Mouse (Mus musculus): ENCODE data around the gene Tmem151a.
A peak's percentile ranks its signal among the peaks of the same experiment; 100 is the strongest.

The Tmem151a gene

DNA sequence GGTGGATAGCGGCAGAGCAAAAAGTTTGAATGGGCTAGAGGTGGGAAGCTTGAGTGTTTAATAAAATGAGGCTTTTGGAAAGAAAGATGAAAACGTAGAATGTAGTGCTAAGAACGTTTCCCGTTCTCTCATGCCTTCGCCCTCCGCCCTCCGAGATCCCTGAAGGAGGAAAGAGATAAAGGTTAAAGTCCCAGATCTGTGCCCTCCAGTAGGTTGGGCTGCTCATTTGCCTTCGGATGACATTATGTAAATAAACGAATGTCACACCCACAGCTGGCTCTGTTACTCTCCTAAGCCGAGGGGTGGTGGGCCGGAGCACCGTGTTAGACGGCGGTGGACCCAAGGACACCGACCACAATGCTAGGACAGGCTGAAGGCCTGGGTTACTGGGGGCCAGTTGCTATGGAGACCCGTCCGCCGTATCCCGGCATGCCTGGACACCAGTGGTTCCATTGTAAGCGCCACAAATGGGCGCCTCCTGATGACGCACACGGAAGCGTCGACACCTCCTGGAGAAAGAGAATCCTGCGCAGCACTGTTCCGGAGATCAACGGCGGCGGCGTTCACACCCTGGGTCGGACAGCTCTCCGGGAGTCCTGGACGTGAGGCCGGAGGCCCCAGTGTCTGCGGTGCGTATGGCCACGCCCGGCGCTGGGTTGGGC, 44.3 kb downstream of the Tmem151a start, which contains the start of gene Brms1:
Gene Brms1, plus strand, starts transcription at position 493 of the 662 bp plus-strand sequence.
- DNase-seq (ENCODE audit: low spot score) = peak; percentile 89

DNA sequence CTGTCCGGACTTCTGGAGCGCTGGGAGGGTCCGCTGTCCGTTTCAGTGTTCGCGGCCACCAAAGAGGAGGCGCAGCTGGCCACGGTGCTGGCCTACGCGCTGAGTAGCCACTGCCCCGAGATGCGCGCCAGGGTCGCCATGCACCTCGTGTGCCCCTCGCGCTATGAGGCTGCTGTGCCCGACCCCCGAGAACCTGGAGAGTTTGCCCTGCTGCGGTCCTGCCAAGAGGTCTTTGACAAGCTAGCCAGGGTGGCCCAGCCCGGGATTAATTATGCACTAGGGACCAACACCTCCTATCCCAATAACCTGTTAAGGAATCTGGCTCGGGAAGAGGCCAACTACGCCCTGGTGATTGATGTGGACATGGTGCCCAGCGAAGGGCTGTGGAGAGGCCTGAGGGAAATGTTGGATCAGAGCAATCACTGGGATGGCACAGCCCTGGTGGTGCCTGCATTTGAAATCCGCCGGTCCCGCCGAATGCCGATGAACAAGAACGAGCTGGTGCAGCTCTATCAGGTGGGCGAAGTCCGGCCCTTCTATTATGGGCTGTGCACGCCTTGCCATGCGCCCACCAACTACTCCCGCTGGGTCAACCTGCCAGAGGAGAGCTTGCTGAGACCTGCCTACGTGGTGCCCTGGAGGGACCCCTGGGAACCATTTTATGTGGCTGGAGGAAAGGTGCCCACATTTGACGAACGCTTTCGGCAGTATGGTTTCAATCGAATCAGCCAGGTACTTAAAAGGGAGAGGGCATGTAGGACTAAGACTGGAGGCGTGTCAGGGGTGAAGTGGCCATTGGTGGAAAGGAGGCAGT, 45.8 kb downstream of the Tmem151a start:
- no peak for DNase-seq (ENCODE audit: low spot score)

DNA sequence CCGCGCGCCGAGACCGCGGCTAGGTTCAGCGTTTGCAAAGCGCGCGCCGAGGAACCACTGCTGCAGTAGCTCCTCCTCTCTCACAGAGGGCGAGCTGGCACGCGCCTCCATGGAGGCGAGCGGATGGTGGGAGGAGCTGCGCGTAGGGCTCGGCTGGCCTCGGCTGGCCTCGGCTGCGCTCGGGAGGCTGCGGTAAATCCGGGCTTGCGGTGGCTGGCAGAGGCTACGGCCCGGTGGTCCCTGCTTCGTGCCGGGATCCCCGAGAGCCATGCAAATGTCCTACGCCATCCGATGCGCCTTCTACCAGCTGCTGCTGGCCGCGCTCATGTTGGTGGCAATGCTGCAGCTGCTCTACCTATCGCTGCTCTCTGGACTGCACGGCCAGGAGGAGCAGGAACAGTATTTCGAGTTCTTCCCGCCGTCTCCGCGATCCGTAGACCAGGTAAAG, 46.6 kb downstream of the Tmem151a start, which contains the start of the genes B4gat1 and AC124502.3:
Gene B4gat1, plus strand, starts transcription at position 118 of the 448 bp plus-strand sequence.
Gene AC124502.3, plus strand, starts transcription at position 183 of the 448 bp plus-strand sequence.
- peak; percentile 90 for DNase-seq (ENCODE audit: low spot score)

DNA sequence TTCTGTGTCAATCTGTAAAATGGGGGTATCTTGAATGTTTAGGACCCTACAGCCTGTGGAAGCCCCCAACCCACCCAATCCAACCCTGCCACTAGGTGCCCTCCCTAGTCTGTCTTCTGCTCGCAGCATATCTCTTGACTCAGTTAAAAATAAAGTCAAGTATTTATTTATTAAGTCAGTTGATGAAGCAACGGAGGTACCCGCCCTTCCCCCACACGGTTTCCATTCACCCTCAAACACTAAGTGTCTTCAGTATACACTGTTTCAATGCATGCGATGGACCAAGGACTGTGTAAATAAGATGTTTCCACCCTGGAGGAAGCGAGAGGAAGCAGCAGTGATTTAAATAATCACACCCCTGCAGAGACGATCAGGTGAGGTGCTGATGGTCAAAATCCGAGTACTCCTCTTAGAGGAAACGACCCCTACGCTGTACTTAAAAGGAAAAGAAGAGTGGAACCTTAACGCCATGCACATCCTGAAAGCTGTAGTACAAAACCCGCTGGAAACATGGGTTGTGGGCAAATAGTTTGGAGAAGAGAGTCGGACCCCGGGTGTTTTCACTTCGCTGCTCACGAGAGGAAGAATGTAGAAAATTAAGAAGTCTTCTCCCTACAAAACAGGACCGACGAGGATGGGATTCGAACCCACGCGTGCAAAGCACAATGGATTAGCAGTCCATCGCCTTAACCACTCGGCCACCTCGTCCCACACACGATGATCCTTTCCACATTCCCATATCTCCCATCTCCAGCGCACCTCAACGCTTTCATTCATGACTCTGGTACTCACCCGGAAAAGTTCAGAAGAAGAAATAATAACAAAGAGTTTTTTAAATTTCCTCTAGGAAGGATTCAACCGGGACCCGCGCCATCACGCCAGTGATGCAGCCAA, 47.4 kb downstream of the Tmem151a start:
- DNase-seq (ENCODE audit: low spot score) = peak; percentile 77

DNA sequence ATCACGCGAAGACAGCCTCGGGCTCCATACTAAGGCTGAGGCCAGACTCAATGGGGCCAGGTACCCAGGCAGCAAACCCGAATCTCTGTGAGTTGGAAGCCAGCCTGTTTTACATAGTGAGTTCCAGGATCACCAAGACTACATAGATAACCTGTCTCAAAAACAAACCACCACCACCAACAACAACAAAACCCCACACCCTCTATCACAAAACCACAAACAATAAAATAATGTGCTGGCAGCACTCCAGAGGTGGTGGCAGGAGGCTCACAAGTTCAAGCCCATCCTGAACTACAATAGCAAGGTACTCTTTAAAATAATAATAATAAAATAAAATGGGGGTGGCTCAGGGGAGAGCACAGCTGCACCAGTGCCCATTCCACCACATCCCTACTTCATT, 48.8 kb downstream of the Tmem151a start:
- DNase-seq (ENCODE audit: low spot score) = no peak

DNA sequence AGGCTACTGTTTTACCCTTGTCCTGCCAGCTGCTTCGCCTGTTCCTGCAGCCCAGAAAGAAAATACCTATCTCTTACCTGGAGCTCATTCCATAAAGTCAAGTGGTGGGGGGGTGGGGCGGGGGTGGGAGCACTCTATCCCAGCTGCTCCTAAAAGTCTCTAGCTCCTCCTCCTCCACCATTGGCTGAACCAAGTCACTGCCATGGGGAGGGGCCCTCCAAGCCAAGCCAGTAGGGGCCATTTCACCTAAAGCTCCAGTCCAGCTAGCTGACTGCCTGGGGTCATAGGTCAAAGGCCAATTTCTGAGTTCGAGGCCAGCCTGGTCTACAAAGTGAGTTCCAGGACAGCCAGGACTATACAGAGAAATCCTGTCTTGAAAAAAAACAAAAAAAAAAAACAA, 52.6 kb downstream of the Tmem151a start:
- DNase-seq (ENCODE audit: low spot score) = no peak

DNA sequence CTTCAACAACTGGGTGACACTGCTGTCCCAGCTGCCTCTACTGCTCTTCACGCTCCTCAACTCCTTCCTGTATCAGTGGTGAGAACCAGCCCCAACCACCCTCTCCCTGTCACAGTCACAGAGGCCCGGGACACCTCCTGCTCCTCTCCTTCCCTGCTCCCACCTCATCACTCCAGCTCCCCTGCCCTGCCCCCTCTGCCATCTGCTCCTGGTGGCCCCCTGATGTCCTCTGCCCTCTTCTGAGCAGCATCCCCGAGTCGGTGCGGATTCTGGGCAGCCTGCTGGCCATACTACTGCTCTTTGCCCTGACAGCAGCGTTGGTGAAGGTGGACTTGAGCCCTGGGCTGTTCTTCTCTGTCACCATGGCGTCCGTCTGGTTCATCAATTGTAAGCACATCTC, 59.2 kb downstream of the Tmem151a start:
- DNase-seq (ENCODE audit: low spot score) = no peak

DNA sequence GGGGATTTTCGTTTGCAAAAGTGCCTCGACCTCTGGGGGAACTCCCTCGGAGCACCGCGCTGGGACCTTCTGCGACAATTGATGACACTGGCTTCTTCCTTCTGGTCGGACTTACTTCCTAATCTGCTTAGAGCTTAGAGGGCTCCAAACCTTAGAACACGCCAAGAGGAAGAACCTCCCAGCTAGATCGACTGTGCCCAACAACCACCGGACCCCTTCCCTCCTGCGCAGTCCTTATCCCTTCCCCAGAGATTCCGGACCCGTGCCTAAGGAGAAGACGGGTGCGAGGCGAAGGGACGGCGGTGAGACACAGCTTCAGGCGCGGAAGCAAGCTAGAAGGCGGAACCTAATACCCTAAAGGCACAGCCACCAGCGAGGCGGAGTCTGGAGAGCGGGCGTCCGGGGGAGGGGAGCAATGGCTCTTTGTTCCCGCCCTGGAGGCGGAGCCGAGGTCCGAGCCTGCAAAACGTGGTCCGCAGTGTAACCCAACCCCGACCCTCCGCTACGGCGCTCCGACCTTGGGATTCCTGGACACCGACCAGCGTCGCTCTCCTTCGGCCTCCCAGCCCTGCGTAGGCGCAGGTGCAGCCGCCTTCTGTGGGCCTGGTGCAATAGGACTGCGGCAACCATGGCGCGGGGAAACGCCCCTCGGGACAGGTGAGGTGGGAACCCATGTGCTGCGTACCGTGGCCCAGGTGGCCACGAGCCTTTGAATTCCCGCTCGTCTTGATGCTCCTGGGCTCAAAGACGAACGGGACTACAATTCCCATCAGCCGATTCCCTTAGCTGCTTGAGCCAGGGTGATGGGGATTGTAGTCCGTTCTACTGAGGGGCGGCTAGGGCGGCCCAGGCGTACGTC, 61.5 kb downstream of the Tmem151a start, which contains the start of gene Slc29a2:
Gene Slc29a2, plus strand, starts transcription at position 240 of the 859 bp plus-strand sequence.
- DNase-seq (ENCODE audit: low spot score) = peak; percentile 94

DNA sequence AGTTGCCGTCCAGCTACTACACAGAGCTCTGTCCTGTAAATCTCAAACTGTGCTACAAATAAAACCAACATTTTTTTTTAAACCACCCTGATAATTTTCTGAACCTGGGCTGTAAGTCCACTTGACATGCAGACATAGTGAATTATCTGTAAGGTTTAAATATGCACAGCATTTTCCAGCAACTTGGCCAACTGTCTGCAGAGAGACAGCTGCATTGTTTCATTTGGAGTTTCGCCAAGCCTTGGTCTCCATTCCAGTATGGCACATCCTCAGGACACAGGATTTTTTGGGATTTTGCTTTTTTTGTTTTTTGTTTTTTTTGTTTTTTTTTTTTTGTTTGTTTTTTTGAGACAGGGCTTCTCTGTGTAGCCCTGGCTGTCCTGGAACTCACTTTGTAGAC, 63.9 kb downstream of the Tmem151a start:
- no peak for DNase-seq (ENCODE audit: low spot score)

All from urinary bladder, postnatal 14 days (tissue).